Mouse (Mus musculus) urinary bladder, adult 2 months (tissue): ENCODE data around the gene Card10. TPM values are rescaled to one million over a fixed set of nuclear protein-coding genes. Genes with fewer than 3 reads are reported as not detected.

Source experiments
- DNase-seq: peaks from one replicate; pipeline ENCODE4 v3.0.0; 2022; ENCODE audit warnings: low spot score
- polyA plus RNA-seq: library from polyadenylated mRNA; depleted of rRNA; stranded (reverse); fragments of >200 nt; gene quantifications from 2 replicates; pipeline ENCODE4 v1.2.3, GENCODE M21; 2012; rRNA removed

The Card10 gene
- polyA plus RNA-seq, 1 experiment, result 9.5 TPM

DNA sequence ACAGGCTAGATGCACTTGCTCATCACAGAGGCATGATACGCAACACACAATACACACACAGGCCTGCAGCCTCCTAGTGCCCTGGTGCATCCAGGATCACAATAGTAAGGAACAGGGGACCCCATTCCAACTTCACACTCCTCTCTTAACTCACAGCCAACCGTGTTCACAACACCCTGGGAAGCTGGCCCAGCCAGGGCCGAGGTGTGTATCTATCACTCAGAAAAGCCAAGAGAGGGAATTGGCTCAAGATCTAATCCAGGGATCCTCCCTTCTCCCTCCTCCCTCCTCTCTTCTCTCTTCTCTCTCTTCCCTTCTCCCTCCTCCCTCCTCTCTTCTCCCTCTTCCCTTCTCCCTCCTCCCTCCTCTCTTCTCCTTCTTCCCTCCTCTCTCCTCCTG lies 66.7 kb downstream of the Card10 start:
- DNase-seq, result no peak

GRCm38 (mm10) chr15:78735431-78736180 lies 67.2 kb downstream of the Card10 start:
- DNase-seq, result no peak

- DNase-seq, result no peak
Measured at GRCm38 (mm10) chr15:78731830-78732229, 71.0 kb downstream of the Card10 start.

DNA sequence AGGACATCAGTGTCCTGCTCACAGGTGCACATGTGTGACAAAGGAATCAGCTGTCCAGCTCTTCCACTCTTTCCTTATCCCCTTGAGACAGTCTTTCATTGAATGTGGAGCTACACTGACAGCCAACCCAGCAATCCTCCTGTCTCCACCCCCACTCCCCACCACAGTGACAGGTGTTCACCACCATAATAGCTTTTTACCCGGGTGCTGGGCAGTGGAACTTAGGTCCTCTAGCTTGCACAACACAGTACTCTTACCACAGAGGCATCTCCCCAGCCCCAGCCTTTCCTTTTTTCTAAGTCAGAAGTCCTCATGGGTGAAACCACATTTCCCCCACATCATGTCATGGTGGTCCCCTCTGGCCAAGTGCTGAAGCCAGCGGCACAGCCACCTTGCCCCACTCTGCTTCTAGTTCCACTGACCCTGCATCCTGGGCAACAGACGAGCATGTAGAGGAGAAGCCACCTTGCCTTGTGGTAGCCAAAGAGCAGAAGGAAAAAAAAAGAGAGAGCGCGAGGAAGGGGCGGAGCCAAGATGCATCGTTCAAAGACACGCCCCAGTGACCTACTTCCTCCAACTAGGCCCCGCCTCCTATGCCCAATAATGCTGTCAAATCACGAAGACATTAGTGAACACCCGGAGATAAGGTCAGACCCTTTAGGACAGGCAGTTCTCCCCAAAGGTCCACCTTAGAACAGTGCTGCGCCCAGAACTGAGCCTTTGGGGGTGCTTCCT lies 72.4 kb downstream of the Card10 start:
- no peak for DNase-seq

DNA sequence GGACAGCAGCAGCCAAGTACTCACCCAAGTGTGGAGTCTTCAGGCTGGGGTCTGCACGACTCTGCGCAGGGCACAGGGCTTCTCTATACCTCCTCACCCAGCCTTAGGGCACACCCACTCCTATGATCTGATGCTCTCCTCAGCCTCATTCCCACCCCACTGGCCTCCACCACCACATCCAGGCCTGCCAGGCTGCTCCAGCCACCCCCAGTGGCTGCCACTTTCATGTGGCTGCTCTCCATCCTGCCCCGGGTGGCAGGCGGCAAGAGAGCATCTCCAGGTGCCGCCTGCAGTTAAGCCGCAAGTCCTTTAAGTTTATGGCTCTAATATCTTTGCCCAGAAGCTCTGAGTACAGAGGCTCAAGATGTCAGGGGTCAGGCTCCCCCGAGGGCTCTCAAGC lies 76.1 kb downstream of the Card10 start:
- DNase-seq, result no peak

Other genes starting within 250 kb of the Card10 start
- 13.8 and 15.0 TPM in 2 replicates for gene Rac2, start 230.3 kb downstream of the Card10 start, polyA plus RNA-seq
- 17.5 and 18.3 TPM in 2 replicates for gene Cyth4, start 206.0 kb downstream of the Card10 start, polyA plus RNA-seq
- 0.03 and 0.04 TPM in 2 replicates for gene Elfn2, start 84.3 kb downstream of the Card10 start, polyA plus RNA-seq
- 8.0 and 9.2 TPM in 2 replicates for gene Mfng, start 29.6 kb downstream of the Card10 start, polyA plus RNA-seq
- 21.0 and 21.6 TPM in 2 replicates for gene Cdc42ep1, start 39.6 kb upstream of the Card10 start, polyA plus RNA-seq
- 1.3 and 2.1 TPM in 2 replicates for gene Lgals2, start 52.5 kb upstream of the Card10 start, polyA plus RNA-seq
- gene Gga1, start 74.1 kb upstream of the Card10 start, polyA plus RNA-seq, result 53.5 and 56.7 TPM in 2 replicates
- 0.04 and 0.06 TPM in 2 replicates for gene Gm49510, start 96.6 kb upstream of the Card10 start, polyA plus RNA-seq
- 34.6 and 35.1 TPM in 2 replicates for gene Sh3bp1, start 96.7 kb upstream of the Card10 start, polyA plus RNA-seq
- gene Pdxp, start 110.9 kb upstream of the Card10 start, polyA plus RNA-seq, result 2.4 and 3.8 TPM in 2 replicates
- gene Lgals1, start 123.7 kb upstream of the Card10 start, polyA plus RNA-seq, result 979 and 1,151 TPM in 2 replicates
- gene Nol12, start 131.9 kb upstream of the Card10 start, polyA plus RNA-seq, result 26.5 and 30.7 TPM in 2 replicates
- 47.1 and 57.9 TPM in 2 replicates for gene Triobp, start 144.7 kb upstream of the Card10 start, polyA plus RNA-seq
- gene H1f0, start 225.4 kb upstream of the Card10 start, polyA plus RNA-seq, result 103 and 117 TPM in 2 replicates
- 0.14 and 0.19 TPM in 2 replicates for gene Galr3, start 238.8 kb upstream of the Card10 start, polyA plus RNA-seq